Mouse (Mus musculus) bone marrow macrophage, adult 2 months (primary cell): Measurements from ENCODE around the gene Hoxb2. TPM values are rescaled to one million over a fixed set of nuclear protein-coding genes. Genes with fewer than 3 reads are reported as not detected.

Source experiments
- H3K27ac ChIP-seq: 2 replicates; pipeline ENCODE4 v1.5.1; 2012; ENCODE audit warnings: low read depth, low read length; ENCODE audit not compliant: insufficient read depth
- H3K4me1 ChIP-seq: 2 replicates; pipeline ENCODE4 v1.6.1; 2012; ENCODE audit warnings: low read length; ENCODE audit not compliant: control insufficient read depth, insufficient read depth
- H3K4me3 ChIP-seq: 2 replicates; pipeline ENCODE4 v1.5.1; 2012; ENCODE audit warnings: mild to moderate bottlenecking, low read length, moderate library complexity; ENCODE audit not compliant: insufficient read depth
- CTCF ChIP-seq: IDR thresholded peaks from 2 replicates; pipeline ENCODE4 v1.5.1; 2012; ENCODE audit warnings: low read depth, mild to moderate bottlenecking, low read length, moderate library complexity
- POLR2A ChIP-seq: IDR thresholded peaks from 2 replicates; pipeline ENCODE4 v1.6.1; 2012; ENCODE audit warnings: mild to moderate bottlenecking, low read depth, low read length, borderline replicate concordance
- polyA plus RNA-seq: library from polyadenylated mRNA; stranded (reverse); fragments of >200 nt; gene quantifications from 2 replicates; pipeline ENCODE4 v1.2.4, GENCODE M21; 2012; ENCODE audit not compliant: missing spikeins, insufficient read depth, insufficient read length

Hoxb2 gene
- polyA plus RNA-seq, 1 experiment = not detected

DNA sequence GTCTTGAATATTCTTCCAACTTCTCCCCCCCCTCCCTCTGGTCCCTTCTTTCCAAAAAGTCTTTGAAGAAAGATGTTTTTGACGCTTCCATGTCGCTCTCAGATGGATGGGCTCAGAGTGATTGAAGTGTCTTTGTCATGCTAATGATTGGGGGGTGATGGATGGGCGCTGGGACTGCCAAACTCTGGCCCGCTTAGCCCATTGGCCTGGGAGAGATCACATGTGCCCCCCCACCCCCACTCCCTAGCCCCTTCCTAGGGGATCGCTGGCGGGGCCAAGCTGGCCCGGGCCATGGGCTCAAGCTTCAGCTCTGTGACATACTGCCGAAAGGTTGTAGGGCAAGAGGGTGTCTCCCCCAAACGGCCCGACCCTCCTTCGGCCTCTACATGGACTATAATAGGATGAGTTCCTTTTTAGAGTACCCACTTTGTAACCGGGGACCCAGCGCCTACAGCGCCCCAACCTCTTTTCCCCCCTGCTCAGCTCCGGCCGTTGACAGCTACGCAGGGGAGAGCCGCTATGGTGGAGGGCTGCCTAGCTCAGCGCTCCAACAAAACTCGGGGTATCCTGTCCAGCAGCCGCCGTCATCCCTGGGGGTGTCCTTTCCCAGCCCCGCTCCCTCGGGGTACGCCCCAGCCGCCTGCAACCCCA lies 15.2 kb downstream of the Hoxb2 start, which contains the start of gene Hoxb1:
TSS of gene Hoxb1 (plus strand) at position 312 of the 651 bp plus-strand sequence.
- Histone ChIP-seq H3K4me1 (no peaks in the 10 kb centered on the region), H3K4me3 (no peak within 1 kb of the TSS), H3K27ac (no peak within 1 kb of the TSS)
- TF ChIP-seq POLR2A = no peak
- TF ChIP-seq CTCF = no peak

GRCm38 (mm10) chr11:96366092-96367041 lies 16.0 kb downstream of the Hoxb2 start:
- TF ChIP-seq POLR2A (no peak), CTCF (no peak)
- no peak overlapping the region for H3K27ac ChIP-seq
- no peak overlapping the region for H3K4me3 ChIP-seq
- H3K4me1 ChIP-seq = no peaks in the 10 kb centered on the region

GRCm38 (mm10) chr11:96367141-96367540 lies 16.8 kb downstream of the Hoxb2 start:
- H3K27ac ChIP-seq = no peak overlapping the region
- TF ChIP-seq CTCF (no peak), POLR2A (no peak)
- no peaks in the 10 kb centered on the region for H3K4me1 ChIP-seq
- no peak overlapping the region for H3K4me3 ChIP-seq

GRCm38 (mm10) chr11:96368686-96369085 lies 18.4 kb downstream of the Hoxb2 start:
- no peak overlapping the region for H3K27ac ChIP-seq
- no peak overlapping the region for H3K4me3 ChIP-seq
- no peaks in the 10 kb centered on the region for H3K4me1 ChIP-seq
- TF ChIP-seq CTCF = no peak
- TF ChIP-seq POLR2A = no peak

DNA sequence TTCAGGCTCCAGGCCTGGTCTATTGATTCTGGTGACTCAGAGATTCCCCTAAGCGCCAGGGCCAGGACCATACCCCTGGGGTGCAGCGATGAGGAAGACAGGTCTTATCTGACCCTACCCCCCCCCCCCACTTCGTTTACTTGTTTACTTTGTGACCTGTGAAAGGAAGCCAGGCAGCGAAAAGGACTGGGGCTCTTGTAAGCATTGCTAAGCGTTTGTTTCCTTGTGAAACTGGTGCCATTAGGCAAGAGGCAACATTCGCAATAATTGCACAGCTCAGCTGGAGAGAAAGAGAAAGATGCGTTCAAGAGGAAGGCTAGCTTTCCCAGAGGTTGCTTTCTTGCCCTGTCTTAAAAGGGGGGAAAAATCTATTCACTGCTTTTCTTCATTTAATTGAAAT lies 18.8 kb downstream of the Hoxb2 start:
- Histone ChIP-seq H3K27ac (no peak overlapping the region), H3K4me1 (no peaks in the 10 kb centered on the region), H3K4me3 (no peak overlapping the region)
- no peak for TF ChIP-seq CTCF
- TF ChIP-seq POLR2A = no peak

DNA sequence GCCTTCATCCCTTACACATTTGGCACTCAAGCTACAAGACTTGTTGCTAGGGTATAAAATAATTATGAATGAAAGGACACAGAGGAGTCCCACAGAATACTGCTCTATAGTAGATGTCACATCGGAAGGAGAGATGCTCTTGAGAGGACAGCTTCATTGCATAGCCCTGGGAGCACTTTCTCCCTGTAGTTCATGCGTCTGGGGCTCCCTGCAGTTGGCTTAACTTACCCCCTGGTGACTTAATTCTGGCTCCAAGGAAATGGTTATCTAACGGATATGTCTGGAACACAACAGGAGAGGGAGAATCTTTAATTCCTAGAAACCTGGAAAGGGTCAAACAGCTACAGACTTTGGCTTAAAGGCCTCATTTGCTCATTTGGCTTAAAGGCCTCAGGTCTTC lies 21.4 kb downstream of the Hoxb2 start:
- Histone ChIP-seq H3K4me1 (no peaks in the 10 kb centered on the region), H3K4me3 (no peak overlapping the region), H3K27ac (no peak overlapping the region)
- TF ChIP-seq CTCF (no peak), POLR2A (no peak)

GRCm38 (mm10) chr11:96372519-96372918 lies 22.2 kb downstream of the Hoxb2 start:
- TF ChIP-seq CTCF = no peak
- no peak for TF ChIP-seq POLR2A
- no peak overlapping the region for H3K4me3 ChIP-seq
- H3K4me1 ChIP-seq = no peaks in the 10 kb centered on the region
- no peak overlapping the region for H3K27ac ChIP-seq

DNA sequence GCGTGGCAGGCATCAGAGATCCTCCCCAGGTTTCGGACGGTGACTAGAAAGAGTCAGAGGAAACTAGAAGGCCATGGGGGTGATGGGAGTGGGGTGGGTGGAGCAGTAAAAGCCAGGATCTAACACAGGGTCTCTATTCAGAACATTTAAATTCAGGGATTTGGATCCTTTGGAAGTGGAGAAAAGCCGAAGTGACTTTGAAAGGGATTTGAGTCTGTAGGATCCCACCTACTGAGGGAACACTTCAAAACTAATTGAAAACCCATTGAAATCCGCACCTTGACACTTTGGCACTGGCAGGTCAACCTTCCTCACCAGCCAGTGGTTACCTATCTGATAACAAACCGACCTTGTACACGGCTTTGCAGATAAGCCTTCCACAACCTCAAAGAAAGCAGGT lies 24.5 kb downstream of the Hoxb2 start:
- no peak overlapping the region for H3K27ac ChIP-seq
- no peak for TF ChIP-seq CTCF
- TF ChIP-seq POLR2A = no peak
- H3K4me3 ChIP-seq = no peak overlapping the region
- H3K4me1 ChIP-seq = no peaks in the 10 kb centered on the region

- no peaks in the 10 kb centered on the region for H3K4me1 ChIP-seq
- TF ChIP-seq CTCF = no peak
- TF ChIP-seq POLR2A = no peak
- H3K4me3 ChIP-seq = no peak overlapping the region
- no peak overlapping the region for H3K27ac ChIP-seq
Measured at GRCm38 (mm10) chr11:96383381-96383780, 33.1 kb downstream of the Hoxb2 start.

GRCm38 (mm10) chr11:96387635-96388034 lies 37.3 kb downstream of the Hoxb2 start:
- no peak for TF ChIP-seq POLR2A
- TF ChIP-seq CTCF = no peak

More at GRCm38 (mm10) chr11:96387635-96388034, 37.3 kb downstream of the Hoxb2 start:
- Histone ChIP-seq H3K4me1 (no peaks in the 10 kb centered on the region), H3K4me3 (no peak overlapping the region), H3K27ac (no peak overlapping the region)
